Mouse (Mus musculus): Measurements from ENCODE around the gene Tbcb.

GRCm38 (mm10) chr7:30279536-30279935, 47.5 kb upstream of the Tbcb start:
- TF ChIP-seq POLR2A (IDR thresholded peaks at IDR 0.05; ENCODE audit: low read depth, low read length) (no peak), CTCF (IDR thresholded peaks at IDR 0.05; ENCODE audit: extremely low read depth, insufficient read depth, insufficient read length, insufficient replicate concordance) (no peak)
